Mouse (Mus musculus) layer of hippocampus, adult 9-10 months (tissue): ENCODE data around the gene Ovol3.
"Not testable (repeated sequence)": the region's sequence is repeated elsewhere in the genome, so short reads cannot be mapped to it uniquely, and the experiment has no call there.

ENCODE experiments used
- DNase-seq: peaks from one replicate; pipeline ENCODE4 v3.0.0; 2022; ENCODE audit warnings: low spot score

Gene Ovol3

GRCm38 (mm10) chr7:30235625-30236024, at the start of gene Ovol3:
TSS of gene Ovol3 (minus strand) at chr7:30235725.
- DNase-seq, result no peak

GRCm38 (mm10) chr7:30282740-30283139, 47.2 kb upstream of the Ovol3 start:
- DNase-seq, result no peak

- DNase-seq, result no peak
These were observed 46.0 kb upstream of the Ovol3 start for GRCm38 (mm10) chr7:30281522-30281921.

GRCm38 (mm10) chr7:30280670-30281138, 45.2 kb upstream of the Ovol3 start:
- peak; percentile 86 for DNase-seq

- peak; percentile 82 for DNase-seq
These were observed 44.6 kb upstream of the Ovol3 start, which contains the start of the genes Thap8 and Wdr62 for GRCm38 (mm10) chr7:30279951-30280669. TSS of gene Thap8 (plus strand) at chr7:30280094. TSS of gene Wdr62 (minus strand) at chr7:30280419.

- DNase-seq, result no peak
These were observed 44.0 kb upstream of the Ovol3 start for GRCm38 (mm10) chr7:30279536-30279935.

- DNase-seq, result no peak
These were observed 43.4 kb upstream of the Ovol3 start for GRCm38 (mm10) chr7:30278911-30279310.

GRCm38 (mm10) chr7:30274383-30274782, 38.9 kb upstream of the Ovol3 start:
- DNase-seq, result no peak

GRCm38 (mm10) chr7:30269641-30270040, 34.1 kb upstream of the Ovol3 start:
- no peak for DNase-seq

- DNase-seq, result no peak
These were observed 31.3 kb upstream of the Ovol3 start for GRCm38 (mm10) chr7:30266780-30267179.

- DNase-seq, result no peak
These were observed 30.4 kb upstream of the Ovol3 start for GRCm38 (mm10) chr7:30265935-30266334.

- DNase-seq, result no peak
These were observed 30.0 kb upstream of the Ovol3 start for GRCm38 (mm10) chr7:30265531-30265930.

GRCm38 (mm10) chr7:30265041-30265440, 29.5 kb upstream of the Ovol3 start:
- no peak for DNase-seq

GRCm38 (mm10) chr7:30251956-30252954, 16.7 kb upstream of the Ovol3 start:
- no peak for DNase-seq

GRCm38 (mm10) chr7:30237374-30237773, 1.8 kb upstream of the Ovol3 start:
- not testable (repeated sequence) for DNase-seq

- no peak for DNase-seq
These were observed 434 bp downstream of the Ovol3 start for GRCm38 (mm10) chr7:30235091-30235490.

GRCm38 (mm10) chr7:30234276-30234858, 1.2 kb downstream of the Ovol3 start:
- no peak for DNase-seq

GRCm38 (mm10) chr7:30233387-30233786, 2.1 kb downstream of the Ovol3 start:
- DNase-seq, result no peak

- no peak for DNase-seq
These were observed 2.8 kb downstream of the Ovol3 start for GRCm38 (mm10) chr7:30232631-30233148.

- peak; percentile 98 for DNase-seq
These were observed 3.7 kb downstream of the Ovol3 start, which contains the start of the genes Polr2i and Tbcb for GRCm38 (mm10) chr7:30231669-30232454. TSS of gene Polr2i (plus strand) at chr7:30231948. TSS of gene Tbcb (minus strand) at chr7:30232272.

GRCm38 (mm10) chr7:30231328-30231668, 4.2 kb downstream of the Ovol3 start:
- no peak for DNase-seq
